Mouse (Mus musculus) cerebellum, postnatal 36 days (tissue): Measurements from ENCODE around the gene Slc25a48.

ENCODE experiments used
- DNase-seq, 2 experiments: peaks; one replicate each; pipeline ENCODE4 v3.0.0; 2021 to 2022; ENCODE audit warnings: mixed read lengths in 2 of 2

The Slc25a48 gene

DNA sequence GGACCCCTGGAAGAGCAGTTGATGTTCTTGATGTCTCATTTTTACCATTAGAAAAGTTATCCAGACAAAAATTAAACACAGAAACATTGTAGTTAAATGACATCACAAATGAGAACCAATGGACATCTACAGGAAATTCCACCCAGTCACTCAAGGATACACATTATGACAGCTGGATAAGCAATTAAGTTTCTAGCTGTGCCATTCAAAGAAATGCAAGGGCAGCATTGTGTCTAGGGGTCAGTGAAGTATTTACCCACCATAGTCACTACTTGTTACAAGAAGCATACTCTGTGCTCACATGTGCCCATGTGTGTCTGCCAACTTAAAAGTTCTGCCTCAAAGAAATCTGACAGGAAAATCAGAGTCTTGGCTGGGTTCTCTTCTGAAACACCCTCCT, 75.4 kb downstream of the Slc25a48 start:
- no peak for DNase-seq

DNA sequence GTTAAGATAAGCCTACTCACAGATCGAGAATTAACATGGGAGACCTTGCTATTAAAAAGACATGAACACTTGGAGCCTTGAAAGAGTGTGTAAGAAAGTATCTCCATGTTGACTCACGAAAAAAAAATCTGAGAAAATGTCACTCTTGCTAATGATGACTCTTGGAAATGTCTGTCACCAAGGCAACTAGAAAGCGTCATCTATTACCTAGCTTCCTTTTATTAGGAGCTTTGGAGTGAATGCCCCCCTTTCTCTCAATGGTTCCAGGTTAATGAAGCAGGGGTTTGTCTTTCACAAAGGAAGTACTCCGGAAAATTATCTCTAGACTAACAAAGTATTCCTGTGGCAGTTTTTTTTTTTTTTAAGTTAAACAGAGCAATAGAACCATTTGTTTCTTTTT, 78.2 kb downstream of the Slc25a48 start:
- no peak for DNase-seq

DNA sequence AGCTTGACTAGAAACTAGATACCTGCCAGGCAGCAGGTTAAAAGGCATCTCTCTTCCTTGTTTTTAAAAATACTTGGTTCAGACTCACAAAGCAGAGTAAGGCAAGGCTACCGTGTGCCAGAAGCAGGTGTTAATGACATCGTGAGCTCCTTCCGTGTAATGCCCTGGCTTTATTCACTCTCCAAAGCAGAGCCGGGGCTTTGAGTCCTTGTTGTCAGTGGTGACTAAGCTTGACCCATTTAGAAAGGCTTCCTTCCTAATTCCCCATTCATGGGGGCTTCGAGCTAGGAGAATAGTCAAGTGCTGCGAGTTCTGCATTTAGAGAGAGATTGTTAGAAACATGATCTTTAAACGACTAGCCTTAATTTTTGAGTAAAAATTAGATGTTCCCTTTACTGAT, 78.7 kb downstream of the Slc25a48 start:
- no peak for DNase-seq

DNA sequence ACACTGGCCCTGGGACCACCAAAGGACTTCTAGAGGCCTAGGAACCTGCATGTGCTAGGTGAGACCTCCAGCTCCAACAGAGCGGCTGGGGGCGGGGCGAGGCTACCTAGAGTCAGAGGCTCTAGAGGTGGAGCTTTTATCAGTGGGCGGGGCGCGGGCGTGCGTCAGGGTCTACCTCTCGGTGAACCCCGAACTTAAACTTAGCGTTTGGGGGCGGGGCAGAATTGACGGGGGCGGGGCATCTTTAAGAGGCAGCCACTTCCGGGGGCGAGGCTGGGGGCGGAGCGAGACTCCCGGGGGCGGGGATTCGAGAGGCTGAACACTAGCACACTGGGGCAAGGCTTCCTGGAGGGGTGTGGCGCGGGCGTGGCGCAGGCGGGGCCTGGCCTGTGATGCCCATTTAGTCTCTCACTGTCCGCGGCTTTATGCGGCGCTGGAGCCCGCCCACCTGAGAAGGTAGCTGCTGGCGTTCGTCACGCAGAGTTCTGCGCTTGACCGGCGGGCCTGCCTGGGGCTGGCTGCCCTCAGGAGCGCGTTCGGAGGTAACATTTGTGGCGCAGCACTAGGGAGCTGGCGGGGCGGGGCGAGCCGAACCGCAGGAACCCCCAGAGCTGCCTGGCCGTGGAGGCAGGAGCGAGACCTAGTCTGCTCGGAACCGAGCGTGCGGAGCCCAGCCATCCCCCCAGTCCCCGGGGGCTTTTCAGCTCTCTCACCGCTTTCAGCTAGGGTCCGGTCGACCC, 84.1 kb downstream of the Slc25a48 start, which contains the start of gene Fbxl21:
TSS of gene Fbxl21 (plus strand) at position 392 of the 740 bp plus-strand sequence.
- peak; percentile 86 to 92 for DNase-seq

DNA sequence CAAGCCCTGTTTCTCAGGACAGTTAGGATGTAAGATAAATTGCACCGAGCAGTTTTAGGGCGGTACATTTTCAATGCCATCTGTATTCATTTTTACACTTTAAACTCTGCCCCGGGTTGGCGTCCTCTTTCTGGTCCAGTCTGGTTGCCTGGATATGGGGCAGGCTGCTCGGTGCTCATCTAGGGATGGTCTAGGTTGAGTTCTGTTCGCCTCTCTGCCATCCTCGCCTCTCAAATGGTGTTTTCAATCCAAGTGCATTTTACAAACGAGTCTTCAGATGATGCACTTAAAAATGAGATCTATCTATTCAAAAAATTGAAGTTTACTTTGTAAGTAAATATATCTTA, 84.6 kb downstream of the Slc25a48 start:
- DNase-seq = peak in 1 of 2 experiments; percentile 12
